Mouse (Mus musculus) T-helper 2 cell (primary cell): Measurements from ENCODE around the gene Gm20683.

ENCODE experiments used
- in situ Hi-C: fragments of 300-600 bp; cut with MboI, MseI; formaldehyde crosslinking; loops from one replicate; pipeline ENCODE4 v1.15.1; 2025; ENCODE audit warnings: high pct_unique_total_duplicates

The Gm20683 gene

DNA sequence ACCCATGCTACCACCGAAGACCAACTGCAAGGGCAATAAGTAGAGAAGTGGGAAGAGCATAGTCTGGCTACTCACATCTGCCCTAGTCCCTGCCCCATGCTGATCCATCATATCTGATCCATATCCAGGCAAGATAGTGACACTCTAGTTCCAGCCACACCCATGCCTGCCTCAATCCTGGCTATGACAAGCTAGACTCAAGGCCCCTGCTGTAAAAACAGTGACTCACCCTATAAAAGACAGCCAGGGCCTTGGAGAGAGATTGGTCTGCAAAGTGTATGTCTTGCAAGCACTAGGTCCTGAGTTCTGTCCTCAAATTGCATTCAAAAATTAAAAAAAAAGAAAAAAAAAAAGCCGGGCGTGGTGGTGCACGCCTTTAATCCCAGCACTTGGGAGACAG is 35.1 kb downstream of the Gm20683 start:
- in situ Hi-C loops: no loop called here

DNA sequence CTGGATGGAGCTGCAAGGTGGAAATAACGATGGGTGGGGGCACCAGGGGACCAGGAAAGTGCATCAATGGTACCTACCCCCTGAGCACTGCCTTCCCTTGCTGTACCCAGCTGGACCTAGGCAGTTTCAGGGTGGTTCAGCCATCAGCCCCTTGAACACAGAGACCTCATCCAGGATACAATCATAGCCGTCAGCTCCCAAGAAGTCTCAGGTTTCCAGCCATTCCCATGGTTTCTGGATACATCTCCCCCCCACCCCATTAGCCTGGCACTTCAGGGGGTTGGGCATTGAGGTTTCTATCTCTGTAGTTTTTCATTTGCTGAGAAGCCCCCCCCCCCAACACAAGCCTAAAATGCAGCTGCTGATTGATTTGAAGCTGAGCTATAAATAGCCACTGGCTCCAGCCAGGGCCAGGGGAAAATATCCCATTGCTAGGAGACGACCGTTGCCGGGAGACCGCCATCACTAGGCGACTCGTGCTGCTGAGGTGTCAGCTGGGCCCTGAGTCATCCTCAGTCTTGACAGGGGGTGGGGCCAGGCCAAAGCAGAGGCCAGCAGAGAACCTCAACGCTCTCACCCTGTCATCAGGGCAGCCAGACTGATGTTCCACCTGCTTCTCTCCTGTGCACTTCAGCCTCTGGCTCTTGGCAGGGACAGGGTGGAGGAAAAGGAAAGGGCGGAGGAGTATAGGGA is 38.6 kb downstream of the Gm20683 start:
- in situ Hi-C loops: no loop called here

DNA sequence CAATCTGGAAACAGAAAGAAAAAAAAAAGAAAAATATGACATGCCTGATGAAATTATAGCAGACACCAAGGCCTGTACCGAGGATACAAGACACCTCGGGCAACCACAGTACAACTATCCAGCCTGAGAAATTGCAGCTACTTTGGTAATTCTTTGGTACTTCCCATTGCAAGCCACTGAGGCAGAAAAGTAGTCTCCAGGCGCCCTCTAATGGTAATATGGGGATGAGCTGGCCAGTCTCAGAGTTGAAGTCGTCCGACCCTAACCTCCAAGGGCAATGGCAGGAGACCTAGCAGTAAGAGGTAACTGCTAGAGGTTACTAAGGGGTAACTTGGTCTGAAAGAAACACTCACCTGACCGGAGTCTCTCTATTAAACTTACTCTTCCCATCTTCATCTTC is 40.5 kb downstream of the Gm20683 start:
- in situ Hi-C loops: no loop called here

DNA sequence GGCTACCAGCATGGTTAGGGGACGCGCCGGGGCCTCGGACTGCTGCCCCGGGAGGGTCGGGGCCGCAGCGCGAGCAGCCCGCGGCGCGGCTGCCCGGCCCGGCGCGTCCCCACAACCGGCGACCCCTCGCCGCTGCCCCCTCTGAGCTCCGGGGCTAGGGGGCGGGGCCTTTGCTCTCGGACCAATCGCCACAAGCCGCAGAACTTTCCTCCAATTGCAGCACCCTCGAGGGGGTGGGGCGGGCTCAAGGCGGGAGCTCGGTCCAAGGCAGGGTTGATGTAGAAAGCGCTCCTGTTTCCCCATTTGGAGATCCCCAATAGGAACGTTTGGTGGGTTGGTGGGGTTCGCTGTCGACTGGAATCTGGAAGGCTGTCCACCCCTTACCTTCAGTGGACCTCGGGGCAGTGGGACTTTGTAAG is 44.6 kb downstream of the Gm20683 start, which contains the start of gene Metrn:
Metrn (minus strand) TSS at position 186 of the 419 bp plus-strand sequence.
- in situ Hi-C loops: no loop called here

DNA sequence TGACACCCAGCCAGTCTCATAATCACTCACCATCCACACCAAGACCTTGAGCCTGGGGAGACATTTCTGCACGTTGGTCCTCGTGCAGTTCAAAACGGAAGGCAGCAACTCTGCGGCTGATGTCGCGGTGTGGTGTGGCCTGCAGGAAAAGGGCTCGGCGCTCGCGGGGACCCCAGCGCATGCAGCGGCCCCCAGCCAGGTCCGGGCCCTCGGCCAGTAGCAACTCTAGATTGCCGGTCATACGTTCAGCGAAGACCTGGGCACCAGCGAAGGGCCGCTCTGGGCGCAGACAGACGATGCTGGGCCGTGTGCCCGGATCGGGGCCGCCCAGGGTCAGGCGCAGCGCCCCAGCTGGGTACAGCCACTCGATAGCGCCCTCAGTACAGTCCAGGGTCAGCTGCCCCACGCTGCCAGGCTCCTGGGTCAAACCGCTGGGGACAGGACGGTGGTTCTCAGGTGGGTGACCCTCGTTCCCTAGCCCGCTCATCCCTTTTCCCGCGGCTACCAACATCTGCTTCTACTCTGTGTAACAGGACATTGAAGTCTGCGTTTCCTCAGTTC is 45.3 kb downstream of the Gm20683 start:
- in situ Hi-C loops: no loop called here

DNA sequence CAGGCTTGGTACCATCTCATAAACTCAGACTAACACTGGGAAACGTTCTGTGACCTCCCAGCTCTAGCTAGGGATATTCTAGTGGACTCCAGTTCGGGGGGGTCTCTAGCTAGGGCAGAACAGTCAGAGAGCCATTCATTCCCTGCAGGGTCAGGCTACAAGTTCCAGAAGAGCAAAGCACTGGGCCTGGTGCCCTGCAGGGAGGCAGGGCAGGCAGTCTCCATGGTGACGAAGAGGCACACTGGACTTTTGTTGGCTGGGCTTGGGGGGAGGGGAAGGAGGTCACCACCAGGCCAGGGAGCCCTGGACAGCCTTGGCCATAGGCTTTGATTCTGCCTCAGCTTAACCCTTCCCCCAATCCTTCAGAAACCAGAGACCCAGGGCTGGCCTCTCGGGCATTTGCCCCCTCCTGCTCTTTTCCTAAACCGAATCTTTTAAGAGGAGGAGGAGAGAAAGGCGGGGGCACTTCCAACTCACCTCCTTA is 45.9 kb downstream of the Gm20683 start, which contains the start of gene AC134908.4:
AC134908.4 (minus strand) TSS at position 51 of the 484 bp plus-strand sequence.
- in situ Hi-C loops: no loop called here

DNA sequence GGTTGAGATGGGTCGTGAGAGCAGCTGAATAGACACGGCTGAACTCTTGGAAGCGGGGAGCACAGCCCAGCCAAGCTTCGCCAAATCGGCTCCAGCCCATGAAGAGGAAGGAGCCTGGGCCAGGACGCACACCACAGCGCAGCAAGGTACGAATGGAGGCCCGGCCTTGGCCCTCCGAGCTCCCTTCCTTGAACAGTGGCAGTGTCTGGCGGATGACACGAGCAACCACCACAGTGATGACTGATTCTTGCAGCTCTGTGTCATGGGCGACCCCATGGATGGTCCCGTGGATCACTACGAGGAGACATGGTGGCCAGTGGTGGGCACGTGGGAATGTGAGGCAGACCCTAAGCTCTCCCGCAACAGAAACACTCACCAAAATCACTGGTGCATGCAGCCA is 46.6 kb downstream of the Gm20683 start:
- in situ Hi-C loops: no loop called here

DNA sequence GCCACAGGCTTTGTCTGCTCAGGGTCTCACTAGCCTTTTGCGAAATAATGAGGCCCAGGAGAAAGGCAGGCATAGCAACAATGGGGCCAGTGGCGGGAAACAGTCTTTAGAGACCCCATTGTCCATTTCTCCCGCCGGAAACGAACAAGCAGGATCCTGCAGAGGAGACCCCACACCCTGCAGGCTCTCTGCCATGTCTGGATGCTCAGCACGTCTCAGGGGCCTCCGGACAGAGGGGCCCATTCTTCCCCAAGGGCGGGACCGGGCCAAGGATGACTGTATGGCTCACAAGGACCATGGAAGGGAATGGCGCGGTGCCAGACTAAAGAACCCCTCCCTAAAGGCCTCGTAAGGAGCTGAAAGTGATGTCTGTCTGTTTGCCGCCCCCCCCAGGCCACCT is 47.4 kb downstream of the Gm20683 start:
- in situ Hi-C loops: no loop called here

DNA sequence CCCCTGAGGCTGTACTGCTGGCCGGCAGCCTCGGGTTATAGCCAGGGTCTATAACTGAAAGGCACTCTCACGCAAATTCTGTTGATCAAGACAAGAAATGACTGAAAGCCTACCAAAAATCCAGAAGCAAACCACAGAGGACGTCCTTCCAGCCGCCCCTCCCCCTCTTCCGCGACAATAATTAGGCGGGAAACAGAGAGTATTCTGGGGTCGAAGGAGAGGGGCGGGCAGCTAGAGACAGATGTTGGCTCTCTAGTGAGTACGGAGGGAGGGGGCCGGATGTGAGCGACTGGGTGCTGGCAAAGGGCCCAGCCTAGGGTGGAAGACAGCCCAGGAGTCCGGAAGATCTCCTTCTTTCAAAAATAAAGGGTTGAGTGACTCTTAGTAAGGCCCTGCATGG is 48.9 kb downstream of the Gm20683 start, which contains the start of gene Fam173a:
Fam173a (minus strand) TSS at position 287 of the 400 bp plus-strand sequence.
- in situ Hi-C loops: no loop called here

DNA sequence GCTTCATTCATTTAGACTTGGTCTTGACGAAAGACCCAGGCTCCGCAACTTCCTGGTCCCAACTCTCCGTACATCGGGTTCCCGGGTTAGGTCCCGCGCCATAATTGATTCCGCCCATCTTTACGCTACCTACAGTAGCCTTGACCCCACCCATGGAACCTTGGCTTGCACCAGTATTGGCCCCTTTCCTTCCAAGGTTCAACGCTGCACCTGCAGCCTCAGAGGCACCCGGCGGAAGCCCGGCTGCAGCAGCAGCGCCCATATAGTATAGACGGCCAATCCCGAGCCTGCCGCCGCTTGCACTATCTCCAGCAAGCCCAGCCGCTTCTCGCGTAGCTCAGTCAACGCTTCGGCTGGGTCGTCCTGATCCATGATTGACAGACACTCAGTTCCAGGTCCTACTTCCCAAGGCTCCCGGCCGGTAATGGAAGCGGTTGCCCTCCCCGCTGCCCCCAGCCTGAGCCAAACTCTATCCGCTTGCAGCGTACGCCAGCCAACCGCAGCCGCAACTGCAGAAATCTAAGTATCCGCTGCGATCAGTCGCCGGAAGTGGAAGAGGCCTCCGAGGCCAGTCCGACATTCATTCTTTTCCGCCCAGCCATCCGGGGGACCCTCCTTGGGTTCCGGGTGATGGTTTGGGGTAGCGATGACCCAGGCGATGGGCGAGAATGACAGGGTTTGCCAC is 49.6 kb downstream of the Gm20683 start:
- in situ Hi-C loops: no loop called here

DNA sequence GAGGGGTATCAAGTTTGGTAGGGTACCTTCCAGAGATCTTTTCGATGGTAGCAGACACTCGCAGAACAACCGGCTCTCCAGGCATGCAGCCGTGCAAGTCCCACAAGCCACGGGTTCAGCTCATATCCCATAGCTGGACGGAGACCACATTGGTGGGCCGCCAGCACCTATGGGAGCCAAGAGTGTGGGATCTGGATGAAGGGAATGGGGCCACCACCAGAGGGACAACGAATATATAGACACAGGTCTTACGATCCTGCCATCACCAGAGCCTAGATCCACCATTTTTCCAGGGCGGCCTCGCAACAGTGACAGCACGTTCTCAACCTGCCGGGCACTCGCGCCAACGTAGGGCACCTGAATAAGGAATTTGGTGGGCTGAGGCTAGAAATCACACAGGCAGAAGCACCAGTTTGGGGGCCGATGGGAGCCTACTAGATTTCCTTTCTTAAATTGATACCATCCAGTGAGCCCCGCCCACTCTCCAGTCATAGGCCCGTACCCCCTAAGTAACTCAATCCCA is 50.2 kb downstream of the Gm20683 start:
- in situ Hi-C loops: no loop called here

DNA sequence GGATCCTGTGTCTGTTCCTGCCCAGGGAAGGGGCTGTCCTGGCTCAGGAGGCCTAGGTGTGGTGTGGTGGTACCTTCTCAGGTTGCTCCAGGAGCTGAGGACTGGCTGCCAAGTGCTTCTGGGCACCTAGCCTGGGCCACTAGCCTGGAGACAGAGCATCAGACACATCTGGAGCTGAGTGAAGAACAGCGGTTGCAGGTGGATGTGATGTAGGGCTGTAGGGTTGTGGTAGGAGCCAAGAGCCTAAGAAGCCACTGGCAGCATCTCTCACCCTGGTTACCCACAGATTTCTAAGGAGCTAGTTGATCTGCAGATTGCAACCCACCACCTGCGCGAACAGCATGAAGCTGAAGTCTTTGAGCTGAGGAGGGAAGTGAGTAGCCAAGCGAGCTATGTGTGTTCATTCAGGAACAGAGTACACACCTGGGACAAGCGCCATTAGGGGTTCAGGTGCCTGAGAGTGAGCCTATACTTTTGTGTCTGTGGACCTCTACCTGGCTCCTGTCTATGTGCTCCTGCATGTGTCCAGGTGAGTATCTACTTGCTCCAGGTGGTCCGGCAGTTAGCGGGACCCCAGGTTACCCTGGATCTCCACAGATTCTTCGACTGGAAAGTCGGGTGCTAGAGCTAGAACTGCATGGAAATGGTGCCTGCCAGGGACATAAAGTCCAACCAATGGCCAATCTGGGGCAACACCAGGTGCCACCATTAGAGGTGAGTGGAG is 54.6 kb downstream of the Gm20683 start:
- in situ Hi-C loops: no loop called here

DNA sequence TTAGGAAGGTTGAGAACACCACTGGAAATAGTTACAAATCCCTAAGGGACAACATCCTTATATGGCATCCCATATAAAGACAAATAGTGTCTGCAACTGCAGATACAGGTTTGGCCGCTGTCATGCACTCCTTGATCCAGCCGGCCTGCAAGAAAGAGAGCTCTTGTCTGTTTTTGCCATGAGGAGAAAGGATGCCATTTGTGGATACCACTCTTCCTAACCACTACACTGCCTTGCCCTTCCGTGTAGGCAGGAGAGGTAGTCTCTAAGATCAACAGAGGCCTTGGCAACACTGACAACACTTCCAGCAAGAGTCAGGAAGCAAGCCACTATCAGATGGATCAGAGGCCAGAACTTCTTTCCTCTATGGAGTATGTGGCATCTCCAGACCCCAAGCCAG is 55.3 kb downstream of the Gm20683 start, which contains the start of gene Ccdc78:
Ccdc78 (plus strand) TSS at position 301 of the 400 bp plus-strand sequence.
- in situ Hi-C loops: no loop called here

DNA sequence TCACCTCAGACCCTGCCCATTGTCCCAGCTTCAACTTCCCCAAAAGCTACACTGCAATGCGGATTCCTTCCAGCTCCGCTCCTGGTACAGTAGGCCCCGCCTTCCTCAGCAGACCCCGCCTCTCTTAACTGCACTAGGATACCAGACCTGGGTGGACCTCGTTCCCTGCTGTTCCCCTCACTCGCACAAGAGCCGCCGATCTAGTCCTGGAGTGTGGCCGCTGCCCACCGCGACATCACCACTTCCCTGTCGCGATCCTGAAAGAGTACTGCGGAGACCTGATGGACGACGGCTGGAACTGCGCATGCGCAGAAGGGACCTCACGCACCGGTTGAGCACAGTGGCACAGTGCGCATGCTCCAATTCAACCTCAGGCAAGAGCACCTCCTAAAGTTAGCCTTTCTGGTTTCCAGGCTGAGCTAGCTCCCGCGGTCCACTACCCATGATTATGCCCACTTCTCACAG is 56.2 kb downstream of the Gm20683 start, which contains the start of gene Haghl:
Haghl (minus strand) TSS at position 393 of the 465 bp plus-strand sequence.
- in situ Hi-C loops: no loop called here
